Mouse (Mus musculus): ENCODE results near the gene Map4k4. TPM values are rescaled to one million over a fixed set of nuclear protein-coding genes. Genes with fewer than 3 reads are reported as not detected.

Gene Map4k4
- total RNA-seq, 2 experiments from 2014 or later, result 93.6 to 114 TPM

- DNase-seq, result peak; percentile 39 to 42
These were observed 100.2 kb downstream of the Map4k4 start for GRCm38 (mm10) chr1:40000899-40001298.

- no peak for DNase-seq
These were observed 101.5 kb downstream of the Map4k4 start for GRCm38 (mm10) chr1:40002129-40002727.

- no peak for DNase-seq
These were observed 105.4 kb downstream of the Map4k4 start for GRCm38 (mm10) chr1:40006043-40006651.

- no peak for DNase-seq
These were observed 107.3 kb downstream of the Map4k4 start for GRCm38 (mm10) chr1:40007962-40008471.

GRCm38 (mm10) chr1:40012696-40013095 is 112.0 kb downstream of the Map4k4 start:
- DNase-seq, result no peak

GRCm38 (mm10) chr1:40015066-40015678 is 114.5 kb downstream of the Map4k4 start:
- peak; percentile 22 to 26 for DNase-seq

GRCm38 (mm10) chr1:40021617-40022016 is 120.9 kb downstream of the Map4k4 start:
- DNase-seq, result no peak

- no peak for DNase-seq
These were observed 121.9 kb downstream of the Map4k4 start for GRCm38 (mm10) chr1:40022472-40023135.

GRCm38 (mm10) chr1:40023206-40023605 is 122.5 kb downstream of the Map4k4 start:
- DNase-seq, result no peak

GRCm38 (mm10) chr1:40023748-40024147 is 123.0 kb downstream of the Map4k4 start:
- no peak for DNase-seq

GRCm38 (mm10) chr1:40024554-40025320 is 124.0 kb downstream of the Map4k4 start:
- peak in 1 of 2 experiments; percentile 23 for DNase-seq

- no peak for DNase-seq
These were observed 124.7 kb downstream of the Map4k4 start for GRCm38 (mm10) chr1:40025416-40025815.

- no peak for DNase-seq
These were observed 126.5 kb downstream of the Map4k4 start for GRCm38 (mm10) chr1:40027116-40027620.

- DNase-seq, result no peak
These were observed 127.7 kb downstream of the Map4k4 start for GRCm38 (mm10) chr1:40028207-40028998.

- no peak for DNase-seq
These were observed 128.9 kb downstream of the Map4k4 start for GRCm38 (mm10) chr1:40029597-40029996.

- DNase-seq, result no peak
These were observed 129.7 kb downstream of the Map4k4 start for GRCm38 (mm10) chr1:40030287-40030975.

GRCm38 (mm10) chr1:40030976-40031356 is 130.3 kb downstream of the Map4k4 start:
- DNase-seq, result no peak

- no peak for DNase-seq
These were observed 130.9 kb downstream of the Map4k4 start for GRCm38 (mm10) chr1:40031626-40032025.

GRCm38 (mm10) chr1:40033315-40033714 is 132.6 kb downstream of the Map4k4 start:
- no peak for DNase-seq

- DNase-seq, result no peak
These were observed 133.2 kb downstream of the Map4k4 start for GRCm38 (mm10) chr1:40033743-40034420.
